30 mouse cellular contexts compared by ENCODE assay signal in genomic region chr1:179687305-179687704, GRCm38 (mm10). TPM values are rescaled to one million over a fixed set of nuclear protein-coding genes. Genes with fewer than 3 reads are reported as not detected.
"Had no signal": no experiment of that assay in that cellular context is flagged by ENCODE, and none has a peak within 500 bp of the region (broad histone marks: within the 10 kb centered on the region; RNA-seq: fewer than 3 reads in every experiment).

No protein-coding gene starts in this region.

- H3K4me2 ChIP-seq: heart, embryonic 15.5 days; hindbrain, embryonic 12.5 days; hindbrain, embryonic 15.5 days; limb, embryonic 12.5 days; liver, embryonic 11.5 days; liver, embryonic 13.5 days; liver, embryonic 15.5 days had no signal

- H3K27me3 ChIP-seq: heart, embryonic 15.5 days; hindbrain, embryonic 12.5 days; hindbrain, embryonic 15.5 days; limb, embryonic 12.5 days; liver, embryonic 13.5 days; liver, embryonic 15.5 days had no signal

- H3K9me3 ChIP-seq: heart, embryonic 15.5 days; hindbrain, embryonic 10.5 days; hindbrain, embryonic 12.5 days; hindbrain, embryonic 15.5 days; limb, embryonic 10.5 days; limb, embryonic 12.5 days; liver, embryonic 13.5 days; liver, embryonic 15.5 days had no signal

- H3K9ac ChIP-seq: heart, embryonic 15.5 days; hindbrain, embryonic 12.5 days; hindbrain, embryonic 15.5 days; limb, embryonic 12.5 days; liver, embryonic 13.5 days; liver, embryonic 15.5 days; liver, postnatal 0 days had no signal

- H3K4me1 ChIP-seq: hindbrain, embryonic 10.5 days; hindbrain, embryonic 12.5 days; hindbrain, embryonic 15.5 days; limb, embryonic 10.5 days; limb, embryonic 12.5 days; liver, embryonic 15.5 days had no signal

- ATAC-seq: forebrain, embryonic 16.5 days; hindbrain, postnatal 0 days; liver, postnatal 0 days had no signal

- H3K4me3 ChIP-seq: gastrocnemius, adult 2 months; heart, adult 2 months; heart, embryonic 15.5 days; hindbrain, embryonic 10.5 days; hindbrain, embryonic 12.5 days; hindbrain, embryonic 15.5 days; layer of hippocampus, adult 2 months; left cerebral cortex, adult 2 months; limb, embryonic 10.5 days; limb, embryonic 12.5 days; liver, embryonic 13.5 days; liver, embryonic 15.5 days had no signal

- H3K27ac ChIP-seq: heart, adult 2 months; hindbrain, embryonic 10.5 days; hindbrain, embryonic 12.5 days; hindbrain, embryonic 15.5 days; hindbrain, postnatal 0 days; layer of hippocampus, adult 2 months; left cerebral cortex, adult 2 months; limb, embryonic 10.5 days; limb, embryonic 12.5 days; liver, embryonic 13.5 days; liver, embryonic 15.5 days had no signal

- DNase-seq: gastrocnemius, adult 2 months; gastrocnemius, postnatal 10 days; gastrocnemius, postnatal 25 days; heart, adult 2 months; heart, postnatal 10 days; heart, postnatal 4 days; kidney, adult 18-20 months; kidney, adult 8-10 months; kidney, postnatal 10 days; kidney, postnatal 25 days; kidney, postnatal 4 days; liver; liver, embryonic 13.5 days; liver, postnatal 0 days had no signal

RNA-seq across cellular contexts. Expression of gene Kif28, which starts 57.8 kb away (rescaled TPM):
- total RNA-seq: granulocyte monocyte progenitor cell, adult 5-6 weeks; hindbrain, postnatal 0 days had no signal
- polyA plus RNA-seq: forebrain, embryonic 16.5 days; hindbrain, embryonic 10.5 days; hindbrain, embryonic 12.5 days; intestine, embryonic 14.5 days; kidney, embryonic 14.5 days; kidney, embryonic 16.5 days; limb, embryonic 12.5 days; liver, embryonic 11.5 days; liver, embryonic 13.5 days; liver, embryonic 15.5 days; liver, postnatal 0 days had no signal
